Mouse (Mus musculus): ENCODE results near the gene Macrod2.
A peak's percentile ranks its signal among the peaks of the same experiment; 100 is the strongest.

The Macrod2 gene

GRCm38 (mm10) chr2:141229820-141230219 lies 834.7 kb downstream of the Macrod2 start:
- no peak for DNase-seq

- no peak for DNase-seq
Measured at GRCm38 (mm10) chr2:141231011-141231668, 836.0 kb downstream of the Macrod2 start.

- no peak for DNase-seq
Measured at GRCm38 (mm10) chr2:141234306-141234705, 839.2 kb downstream of the Macrod2 start.

- peak; percentile 24 for DNase-seq
Measured at GRCm38 (mm10) chr2:141234724-141235453, 839.8 kb downstream of the Macrod2 start.

- DNase-seq, result no peak
Measured at GRCm38 (mm10) chr2:141247680-141248079, 852.6 kb downstream of the Macrod2 start.

- DNase-seq, result no peak
Measured at GRCm38 (mm10) chr2:141264582-141264981, 869.5 kb downstream of the Macrod2 start.

- DNase-seq, result no peak
Measured at GRCm38 (mm10) chr2:141266591-141266990, 871.5 kb downstream of the Macrod2 start.

GRCm38 (mm10) chr2:141271541-141271940 lies 876.4 kb downstream of the Macrod2 start:
- no peak for DNase-seq

- no peak for DNase-seq
Measured at GRCm38 (mm10) chr2:141272966-141273365, 877.9 kb downstream of the Macrod2 start.

GRCm38 (mm10) chr2:141274262-141274661 lies 879.2 kb downstream of the Macrod2 start:
- peak; percentile 39 for DNase-seq

- DNase-seq, result peak; percentile 86
Measured at GRCm38 (mm10) chr2:141279130-141279698, 884.1 kb downstream of the Macrod2 start.

- no peak for DNase-seq
Measured at GRCm38 (mm10) chr2:141280817-141281216, 885.7 kb downstream of the Macrod2 start.

- no peak for DNase-seq
Measured at GRCm38 (mm10) chr2:141286110-141286747, 891.1 kb downstream of the Macrod2 start.

GRCm38 (mm10) chr2:141288494-141288893 lies 893.4 kb downstream of the Macrod2 start:
- DNase-seq, result peak; percentile 49

GRCm38 (mm10) chr2:141289059-141289713 lies 894.1 kb downstream of the Macrod2 start:
- peak; percentile 67 for DNase-seq

- DNase-seq, result no peak
Measured at GRCm38 (mm10) chr2:141292847-141293246, 897.7 kb downstream of the Macrod2 start.

- peak; percentile 54 for DNase-seq
Measured at GRCm38 (mm10) chr2:141299168-141299567, 904.1 kb downstream of the Macrod2 start.

- no peak for DNase-seq
Measured at GRCm38 (mm10) chr2:141301030-141301429, 905.9 kb downstream of the Macrod2 start.

GRCm38 (mm10) chr2:141308406-141308805 lies 913.3 kb downstream of the Macrod2 start:
- no peak for DNase-seq

GRCm38 (mm10) chr2:141312136-141312948 lies 917.2 kb downstream of the Macrod2 start:
- no peak for DNase-seq

- DNase-seq, result no peak
Measured at GRCm38 (mm10) chr2:141315349-141315748, 920.2 kb downstream of the Macrod2 start.

- DNase-seq, result no peak
Measured at GRCm38 (mm10) chr2:141323956-141324460, 928.9 kb downstream of the Macrod2 start.
